Mouse (Mus musculus) bone marrow, adult 2 months (tissue): ENCODE measurements around the gene Dicer1.

ENCODE experiments used
- CTCF ChIP-seq: fragments of 200-500 bp; IDR thresholded peaks from 2 replicates; pipeline ENCODE4 v1.5.1; 2011; ENCODE audit warnings: low read length, control low read depth; ENCODE audit not compliant: control insufficient read depth, insufficient read depth
- POLR2A ChIP-seq: fragments of 200-500 bp; IDR thresholded peaks from 2 replicates; pipeline ENCODE4 v1.6.1; 2011; ENCODE audit warnings: low read depth, mild to moderate bottlenecking, control low read depth, low read length, borderline replicate concordance; ENCODE audit not compliant: control insufficient read depth

GRCm38 (mm10) chr12:104667846-104668245 is 83.9 kb downstream of the Dicer1 start:
- no peak for TF ChIP-seq CTCF
- no peak for TF ChIP-seq POLR2A
